Mouse (Mus musculus) cerebellum, adult (tissue): ENCODE data around the gene Rab42.

ENCODE experiments used
- ATAC-seq: cut with Nextera tagmentation; 2 replicates; pipeline ENCODE4 v1.9.2; 2017; ENCODE audit warnings: mild to moderate bottlenecking, moderate library complexity, mixed read lengths; ENCODE audit not compliant: insufficient number of reproducible peaks, low FRiP score, low TSS enrichment

Gene Rab42

GRCm38 (mm10) chr4:132274156-132274862 is 28.9 kb downstream of the Rab42 start, which contains the start of gene Taf12:
Gene Taf12, plus strand, starts transcription at chr4:132274375.
- ATAC-seq, result peak; percentile 90

- ATAC-seq, result no peak
Measured at GRCm38 (mm10) chr4:132273166-132273565, 30.0 kb downstream of the Rab42 start.

- peak; percentile 59; the same call in 1 of the 2 replicates for ATAC-seq
Measured at GRCm38 (mm10) chr4:132269740-132270560, 33.2 kb downstream of the Rab42 start.

- no peak for ATAC-seq
Measured at GRCm38 (mm10) chr4:132268871-132269739, 34.1 kb downstream of the Rab42 start.

DNA sequence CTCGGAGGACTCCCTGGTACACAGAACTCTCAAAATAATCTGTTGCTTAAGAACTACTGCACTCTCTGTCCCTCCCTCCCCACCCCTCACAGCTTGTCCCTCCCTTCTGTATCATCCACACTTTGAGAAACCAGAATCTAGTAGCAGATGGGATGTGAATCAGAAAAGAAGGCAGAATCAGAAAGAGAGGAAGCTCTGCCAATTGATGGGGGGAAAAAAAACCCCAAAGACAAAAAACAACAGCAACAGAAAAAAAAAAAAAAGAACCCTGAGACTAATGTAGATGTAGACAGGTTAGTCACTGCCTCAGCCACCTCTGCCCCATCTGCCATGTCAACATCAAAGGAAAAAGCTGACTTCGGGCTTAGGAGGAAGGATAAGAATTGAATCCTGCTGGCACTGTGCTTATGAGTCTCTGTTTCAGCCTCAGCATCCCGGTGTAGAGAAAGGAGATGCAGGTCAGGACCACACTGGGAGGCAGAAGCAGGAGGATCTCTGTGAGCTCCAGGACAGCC is 36.3 kb downstream of the Rab42 start:
- no peak for ATAC-seq

- ATAC-seq, result no peak
Measured at GRCm38 (mm10) chr4:132263313-132263712, 39.9 kb downstream of the Rab42 start.

GRCm38 (mm10) chr4:132262358-132262616 is 40.9 kb downstream of the Rab42 start:
- ATAC-seq, result no peak

GRCm38 (mm10) chr4:132261514-132262357 is 41.4 kb downstream of the Rab42 start, which contains the start of gene Gmeb1:
Gene Gmeb1, minus strand, starts transcription at chr4:132261602.
- peak; percentile 85; the same call in 1 of the 2 replicates for ATAC-seq

- no peak for ATAC-seq
Measured at GRCm38 (mm10) chr4:132260404-132261379, 42.5 kb downstream of the Rab42 start.

DNA sequence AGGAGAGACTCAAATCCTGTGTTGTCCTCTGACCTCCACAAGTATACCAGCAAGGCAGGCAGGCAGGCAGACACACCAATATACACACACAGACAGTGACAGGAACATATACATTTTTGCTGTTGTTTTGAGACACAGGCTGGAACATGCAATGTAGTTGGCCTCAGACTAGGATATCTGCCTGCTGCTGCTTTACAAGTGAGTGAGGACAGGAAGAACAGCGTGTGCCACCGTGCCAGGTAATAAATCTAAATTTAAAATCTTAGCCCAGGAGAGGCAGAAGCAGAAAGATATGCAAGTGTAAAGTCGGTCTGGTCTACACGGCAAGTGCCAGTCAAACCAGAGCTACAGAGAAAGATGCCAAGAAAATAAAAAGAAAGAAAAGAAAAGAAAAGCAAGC is 43.9 kb downstream of the Rab42 start:
- ATAC-seq, result no peak

DNA sequence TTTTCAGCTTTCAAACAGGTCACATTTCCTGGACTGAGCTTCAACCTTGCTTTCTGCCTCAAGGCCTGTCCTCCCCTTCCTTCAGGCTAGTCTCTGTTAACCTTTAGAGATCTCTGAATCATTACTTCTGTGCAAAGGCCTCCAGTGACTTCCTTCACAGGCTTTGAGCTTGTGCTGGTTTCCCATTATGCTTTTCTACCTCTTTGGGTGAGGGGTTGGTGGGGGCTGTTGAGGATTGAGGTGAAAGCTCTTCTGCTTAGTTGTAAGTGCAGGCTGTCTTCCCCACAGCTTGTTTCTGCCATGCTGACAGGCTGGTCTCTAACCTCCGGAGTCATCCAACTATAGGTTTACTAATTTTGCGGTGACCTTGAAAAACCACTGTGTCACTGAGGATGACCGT is 46.8 kb downstream of the Rab42 start:
- ATAC-seq, result no peak

DNA sequence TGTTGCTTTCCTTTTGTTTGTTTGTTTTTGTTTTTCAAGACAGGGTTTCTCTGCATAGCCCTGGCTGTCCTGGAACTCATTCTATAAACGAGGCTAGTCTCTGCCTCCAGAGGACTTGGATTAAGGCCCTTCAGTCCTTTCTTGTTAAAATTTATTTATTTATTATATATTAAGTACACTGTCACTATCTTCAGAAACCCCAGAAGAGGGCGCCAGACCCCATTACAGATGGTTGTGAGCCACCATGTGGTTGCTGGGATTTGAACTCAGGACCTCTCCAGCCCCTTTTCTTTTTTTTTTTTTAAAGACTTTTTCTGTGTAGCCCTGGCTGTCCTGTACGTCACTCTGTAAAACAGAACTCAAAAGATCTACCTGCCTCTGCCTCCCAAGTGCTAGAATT is 48.2 kb downstream of the Rab42 start:
- no peak for ATAC-seq

- no peak for ATAC-seq
Measured at GRCm38 (mm10) chr4:132253622-132254021, 49.6 kb downstream of the Rab42 start.

- no peak for ATAC-seq
Measured at GRCm38 (mm10) chr4:132253128-132253527, 50.1 kb downstream of the Rab42 start.
